Mouse (Mus musculus) intestine, embryonic 16.5 days (tissue): Measurements from ENCODE around the gene Mief1. TPM values are rescaled to one million over a fixed set of nuclear protein-coding genes. Genes with fewer than 3 reads are reported as not detected.

Experiments
- ATAC-seq: fragments of 200-750 bp; cut with Nextera tagmentation; 2 replicates; pipeline ENCODE4 v1.8.0; 2017; ENCODE audit warnings: moderate TSS enrichment, moderate library complexity
- H3K27ac ChIP-seq: fragments of 300-500 bp; sonication (generic); 2 replicates; pipeline ENCODE4 v1.5.1; 2014; ENCODE audit warnings: mild to moderate bottlenecking, low read length
- H3K27me3 ChIP-seq: fragments of 300-500 bp; sonication (generic); replicated peaks from 2 replicates; pipeline ENCODE4 v1.6.1; 2014; ENCODE audit warnings: low read length, control low read depth, mixed read lengths; ENCODE audit not compliant: control insufficient read depth, insufficient read depth
- H3K36me3 ChIP-seq: fragments of 300-500 bp; sonication (generic); 2 replicates; pipeline ENCODE4 v1.6.1; 2014; ENCODE audit warnings: low read length, control low read depth; ENCODE audit not compliant: control insufficient read depth, insufficient read depth
- H3K4me1 ChIP-seq: fragments of 300-500 bp; sonication (generic); 2 replicates; pipeline ENCODE4 v1.6.1; 2014; ENCODE audit warnings: low read length, control low read depth, mixed read lengths; ENCODE audit not compliant: control insufficient read depth, insufficient read depth
- H3K4me2 ChIP-seq: fragments of 300-500 bp; sonication (generic); 2 replicates; pipeline ENCODE4 v1.6.1; 2014; ENCODE audit warnings: low read depth, low read length, control low read depth
- H3K4me3 ChIP-seq: fragments of 300-500 bp; sonication (generic); 2 replicates; pipeline ENCODE4 v1.5.1; 2014; ENCODE audit warnings: mild to moderate bottlenecking, low read length
- H3K9ac ChIP-seq: fragments of 300-500 bp; sonication (generic); 2 replicates; pipeline ENCODE4 v1.6.1; 2014; ENCODE audit warnings: low read depth, low read length
- H3K9me3 ChIP-seq: fragments of 300-500 bp; sonication (generic); 2 replicates; pipeline ENCODE4 v1.6.1; 2016; ENCODE audit warnings: low read length, control low read depth; ENCODE audit not compliant: control insufficient read depth
- WGBS: fragments of 180-500 bp; shearing (Covaris S2); extraction: QIAGEN DNeasy Blood & Tissue Kit; methylation state at CpG from one replicate; pipeline ENCODE4 v1.1.7; 2014; 5-methylcytosine and 5-hydroxymethylcytosine counted together
- polyA plus RNA-seq: library from polyadenylated mRNA; unstranded; fragments of >200 nt; fragmentation: Nextera tagmentation; extraction: Ambion mirVana; gene quantifications from 2 replicates; pipeline ENCODE4 v1.2.1, GENCODE M21; 2015

Gene Mief1
- polyA plus RNA-seq, 1 experiment from 2014 or later, result 26.0 TPM

GRCm38 (mm10) chr15:80257602-80258239 lies 23.9 kb downstream of the Mief1 start:
- peak overlapping the region; percentile 100 for H3K9ac ChIP-seq
- H3K4me2 ChIP-seq, result peak overlapping the region; percentile 94
- WGBS, result 18% methylated on average over 4 of the region's 4 CpGs
- H3K27me3 ChIP-seq, result no peaks in the 10 kb centered on the region
- H3K4me3 ChIP-seq, result peak overlapping the region; percentile 100
- H3K36me3 ChIP-seq, result peaks cover 20% of the 10 kb centered on the region
- H3K4me1 ChIP-seq, result peaks cover 50% of the 10 kb centered on the region
- no peaks in the 10 kb centered on the region for H3K9me3 ChIP-seq
- no peak for ATAC-seq
- H3K27ac ChIP-seq, result peak overlapping the region; percentile 100

- Histone ChIP-seq H3K36me3 (peaks cover 20% of the 10 kb centered on the region), H3K9ac (peak overlapping the region; percentile 100; the same call in 1 of the 2 replicates)
Observed at GRCm38 (mm10) chr15:80258240-80259170, 24.7 kb downstream of the Mief1 start.

GRCm38 (mm10) chr15:80259406-80260045 lies 25.7 kb downstream of the Mief1 start:
- peaks cover 42% of the 10 kb centered on the region for H3K4me1 ChIP-seq
- no peak overlapping the region; the same call in 1 of the 2 replicates for H3K4me3 ChIP-seq
- no peaks in the 10 kb centered on the region for H3K9me3 ChIP-seq
- ATAC-seq, result no peak
- H3K4me2 ChIP-seq, result no peak overlapping the region
- peaks cover 20% of the 10 kb centered on the region for H3K36me3 ChIP-seq
- 68% methylated on average over 8 of the region's 8 CpGs for WGBS
- H3K27ac ChIP-seq, result peak overlapping the region; percentile 100
- H3K27me3 ChIP-seq, result no peaks in the 10 kb centered on the region
- H3K9ac ChIP-seq, result no peak overlapping the region

More at GRCm38 (mm10) chr15:80258240-80259170, 24.7 kb downstream of the Mief1 start:
- H3K4me1 ChIP-seq, result peaks cover 50% of the 10 kb centered on the region
- H3K27ac ChIP-seq, result peak overlapping the region; percentile 100
- H3K9me3 ChIP-seq, result no peaks in the 10 kb centered on the region
- no peak for ATAC-seq
- H3K4me2 ChIP-seq, result peak overlapping the region; percentile 35; the same call in 1 of the 2 replicates
- H3K4me3 ChIP-seq, result 0 out of 2 replicates have a peak overlapping the region, but pooled peaks have one; percentile 100
- no peaks in the 10 kb centered on the region for H3K27me3 ChIP-seq
- 56% methylated on average over 11 of the region's 11 CpGs for WGBS

- Histone ChIP-seq H3K9me3 (no peaks in the 10 kb centered on the region), H3K4me2 (no peak overlapping the region), H3K36me3 (peaks cover 20% of the 10 kb centered on the region), H3K9ac (no peak overlapping the region), H3K27me3 (no peaks in the 10 kb centered on the region), H3K4me3 (no peak overlapping the region), H3K4me1 (peaks cover 44% of the 10 kb centered on the region), H3K27ac (no peak overlapping the region; the same call in 1 of the 2 replicates)
- WGBS, result 15% methylated on average over 3 of the region's 3 CpGs
- no peak for ATAC-seq
Observed at GRCm38 (mm10) chr15:80260677-80261076, 26.9 kb downstream of the Mief1 start.

GRCm38 (mm10) chr15:80261100-80261499 lies 27.3 kb downstream of the Mief1 start:
- H3K36me3 ChIP-seq, result peaks cover 19% of the 10 kb centered on the region
- no peaks in the 10 kb centered on the region for H3K27me3 ChIP-seq
- H3K27ac ChIP-seq, result no peak overlapping the region
- H3K9me3 ChIP-seq, result no peaks in the 10 kb centered on the region
- peaks cover 44% of the 10 kb centered on the region for H3K4me1 ChIP-seq
- no peak overlapping the region for H3K4me3 ChIP-seq
- 63% methylated on average over 7 of the region's 7 CpGs for WGBS
- H3K4me2 ChIP-seq, result no peak overlapping the region
- H3K9ac ChIP-seq, result no peak overlapping the region
- ATAC-seq, result no peak

- Histone ChIP-seq H3K4me3 (peak within 1 kb of the TSS; percentile 92), H3K27me3 (no peaks in the 10 kb centered on the region), H3K9ac (peak within 1 kb of the TSS; percentile 88), H3K27ac (peak within 1 kb of the TSS; percentile 31; the same call in 1 of the 2 replicates), H3K4me2 (peak within 1 kb of the TSS; percentile 83), H3K4me1 (peaks cover 21% of the 10 kb centered on the region), H3K9me3 (no peaks in the 10 kb centered on the region), H3K36me3 (peaks cover 6% of the 10 kb centered on the region; the same call in 1 of the 2 replicates)
- peak; percentile 92 for ATAC-seq
- WGBS, result 1% methylated on average over 59 of the region's 66 CpGs
Observed at GRCm38 (mm10) chr15:80263610-80264575, 30.1 kb downstream of the Mief1 start, which contains the start of gene Rps19bp1. Rps19bp1 (minus strand) TSS chr15:80264315.

- no peak overlapping the region for H3K4me3 ChIP-seq
- H3K27ac ChIP-seq, result no peak overlapping the region
- no peak overlapping the region for H3K4me2 ChIP-seq
- ATAC-seq, result no peak
- 1% methylated on average over 2 of the region's 2 CpGs for WGBS
- H3K27me3 ChIP-seq, result no peaks in the 10 kb centered on the region
- H3K4me1 ChIP-seq, result peaks cover 13% of the 10 kb centered on the region
- peaks cover 6% of the 10 kb centered on the region; the same call in 1 of the 2 replicates for H3K9me3 ChIP-seq
- no peaks in the 10 kb centered on the region for H3K36me3 ChIP-seq
- no peak overlapping the region for H3K9ac ChIP-seq
Observed at GRCm38 (mm10) chr15:80266281-80266680, 32.5 kb downstream of the Mief1 start.

GRCm38 (mm10) chr15:80271858-80272396 lies 38.1 kb downstream of the Mief1 start:
- H3K4me3 ChIP-seq, result no peak overlapping the region
- no peak overlapping the region for H3K4me2 ChIP-seq
- no peaks in the 10 kb centered on the region for H3K4me1 ChIP-seq
- no peaks in the 10 kb centered on the region for H3K36me3 ChIP-seq
- H3K27ac ChIP-seq, result no peak overlapping the region
- peaks cover 6% of the 10 kb centered on the region; the same call in 1 of the 2 replicates for H3K9me3 ChIP-seq
- H3K27me3 ChIP-seq, result no peaks in the 10 kb centered on the region
- whole genome bisulfite sequencing, result 63% methylated on average over 3 of the region's 3 CpGs
- no peak overlapping the region for H3K9ac ChIP-seq
- no peak for ATAC-seq
